Mouse (Mus musculus): ENCODE results near the gene Cntln. TPM values are rescaled to one million over a fixed set of nuclear protein-coding genes. Genes with fewer than 3 reads are reported as not detected.

The Cntln gene
- total RNA-seq, 1 experiment from 2014 or later = 14.2 TPM

GRCm38 (mm10) chr4:85054616-85055015 lies 170.5 kb downstream of the Cntln start:
- no peak for DNase-seq

- no peak for DNase-seq
Measured at GRCm38 (mm10) chr4:85059598-85059997, 175.5 kb downstream of the Cntln start.

- no peak for DNase-seq
Measured at GRCm38 (mm10) chr4:85061676-85062075, 177.6 kb downstream of the Cntln start.

GRCm38 (mm10) chr4:85096033-85096432 lies 211.9 kb downstream of the Cntln start:
- DNase-seq = no peak

- DNase-seq = peak; percentile 56
Measured at GRCm38 (mm10) chr4:85096682-85097081, 212.6 kb downstream of the Cntln start.

- DNase-seq = no peak
Measured at GRCm38 (mm10) chr4:85102168-85102567, 218.1 kb downstream of the Cntln start.

- DNase-seq = no peak
Measured at GRCm38 (mm10) chr4:85106416-85106815, 222.3 kb downstream of the Cntln start.

- DNase-seq = no peak
Measured at GRCm38 (mm10) chr4:85106961-85107360, 222.9 kb downstream of the Cntln start.

GRCm38 (mm10) chr4:85120271-85120670 lies 236.2 kb downstream of the Cntln start:
- no peak for DNase-seq

GRCm38 (mm10) chr4:85149726-85150125 lies 265.6 kb downstream of the Cntln start:
- DNase-seq = no peak

- no peak for DNase-seq
Measured at GRCm38 (mm10) chr4:85151881-85152280, 267.8 kb downstream of the Cntln start.

GRCm38 (mm10) chr4:85154361-85154760 lies 270.3 kb downstream of the Cntln start:
- DNase-seq = no peak

- no peak for DNase-seq
Measured at GRCm38 (mm10) chr4:85161156-85161555, 277.0 kb downstream of the Cntln start.

GRCm38 (mm10) chr4:85162468-85163312 lies 278.6 kb downstream of the Cntln start:
- peak; percentile 64 for DNase-seq

GRCm38 (mm10) chr4:85163313-85163615 lies 279.2 kb downstream of the Cntln start:
- no peak for DNase-seq

- DNase-seq = no peak
Measured at GRCm38 (mm10) chr4:85168001-85168400, 283.9 kb downstream of the Cntln start.

GRCm38 (mm10) chr4:85175466-85175865 lies 291.4 kb downstream of the Cntln start:
- DNase-seq = no peak

- DNase-seq = no peak
Measured at GRCm38 (mm10) chr4:85178394-85179051, 294.4 kb downstream of the Cntln start.

Other genes starting within 250 kb of the Cntln start
- 7.3 and 10.3 TPM in 2 replicates for gene Bnc2, start 209.0 kb upstream of the Cntln start, total RNA-seq (2021)